Mouse (Mus musculus): ENCODE data around the gene Ets1. TPM values are rescaled to one million over a fixed set of nuclear protein-coding genes. Genes with fewer than 3 reads are reported as not detected.
A peak's percentile ranks its signal among the peaks of the same experiment; 100 is the strongest.

Gene Ets1
- total and polyA plus RNA-seq, 2 experiments from 2014 or later: 34.3 to 72.7 TPM

DNA sequence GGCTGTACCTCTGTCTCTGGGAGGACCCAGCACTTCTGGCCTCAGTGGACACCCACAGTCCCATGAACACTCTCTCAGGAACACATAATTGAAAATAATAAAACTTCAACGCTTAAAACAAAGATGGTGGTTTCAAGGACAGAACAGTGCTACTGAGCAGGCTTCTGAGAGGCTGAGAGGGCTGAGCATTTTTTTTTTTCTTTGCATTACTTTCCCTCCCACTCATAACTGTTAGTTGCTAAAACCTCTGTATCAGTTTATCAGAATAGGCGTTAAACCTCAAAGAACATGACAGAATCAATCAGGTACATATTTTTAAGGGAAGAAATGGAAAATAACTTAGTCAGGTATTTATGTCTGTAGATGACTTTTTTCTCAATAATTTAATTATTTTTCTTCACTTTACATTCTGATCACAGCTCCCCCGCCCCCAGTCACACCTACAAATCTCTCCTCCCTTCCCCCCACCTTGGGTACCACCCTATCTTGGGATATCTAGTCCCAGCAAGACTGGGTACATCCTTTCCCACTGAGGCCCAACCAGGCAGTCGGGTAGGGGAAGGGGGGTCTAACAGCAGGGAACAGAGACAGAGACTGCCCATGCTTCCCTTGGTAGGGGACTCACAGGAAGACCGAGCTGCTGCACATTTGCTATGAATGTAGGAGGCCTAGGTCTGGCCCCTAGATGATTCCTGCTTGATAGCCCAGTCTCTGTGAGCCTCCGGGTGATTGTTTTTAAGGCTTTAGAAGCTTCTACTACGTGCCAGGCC, 68.1 kb downstream of the Ets1 start:
- ATAC-seq (ENCODE audit: insufficient read depth, low read depth) (no peak), DNase-seq (ENCODE audit: low spot score) (no peak)
- H3K4me3 ChIP-seq (ENCODE audit: low read depth, low read length): no peak overlapping the region
- no peak for TF ChIP-seq CTCF (IDR thresholded peaks at IDR 0.05; ENCODE audit: low read depth)
- TF ChIP-seq EP300 (IDR thresholded peaks at IDR 0.05; ENCODE audit: low read depth): no peak
- no peaks in the 10 kb centered on the region for H3K27me3 ChIP-seq (ENCODE audit: control insufficient read depth, insufficient read depth, low read length)
- peaks cover 19% of the 10 kb centered on the region for H3K4me1 ChIP-seq (ENCODE audit: control insufficient read depth, insufficient read depth)
- WGBS: 64% methylated on average over 7 of the region's 7 CpGs
- H3K36me3 ChIP-seq (replicated peaks; ENCODE audit: control insufficient read depth, insufficient read depth, low read length): peaks cover 10% of the 10 kb centered on the region; the same call in 1 of the 2 replicates
- peak overlapping the region; percentile 46; the same call in 1 of the 2 replicates for H3K27ac ChIP-seq (ENCODE audit: low read depth)
- peak overlapping the region; percentile 58 for H3K4me2 ChIP-seq (ENCODE audit: low read depth, low read length)
- no peaks in the 10 kb centered on the region for H3K9me3 ChIP-seq (replicated peaks; ENCODE audit: control insufficient read depth, low read length)
- no peak overlapping the region for H3K9ac ChIP-seq (replicated peaks; ENCODE audit: low read depth, low read length)

DNA sequence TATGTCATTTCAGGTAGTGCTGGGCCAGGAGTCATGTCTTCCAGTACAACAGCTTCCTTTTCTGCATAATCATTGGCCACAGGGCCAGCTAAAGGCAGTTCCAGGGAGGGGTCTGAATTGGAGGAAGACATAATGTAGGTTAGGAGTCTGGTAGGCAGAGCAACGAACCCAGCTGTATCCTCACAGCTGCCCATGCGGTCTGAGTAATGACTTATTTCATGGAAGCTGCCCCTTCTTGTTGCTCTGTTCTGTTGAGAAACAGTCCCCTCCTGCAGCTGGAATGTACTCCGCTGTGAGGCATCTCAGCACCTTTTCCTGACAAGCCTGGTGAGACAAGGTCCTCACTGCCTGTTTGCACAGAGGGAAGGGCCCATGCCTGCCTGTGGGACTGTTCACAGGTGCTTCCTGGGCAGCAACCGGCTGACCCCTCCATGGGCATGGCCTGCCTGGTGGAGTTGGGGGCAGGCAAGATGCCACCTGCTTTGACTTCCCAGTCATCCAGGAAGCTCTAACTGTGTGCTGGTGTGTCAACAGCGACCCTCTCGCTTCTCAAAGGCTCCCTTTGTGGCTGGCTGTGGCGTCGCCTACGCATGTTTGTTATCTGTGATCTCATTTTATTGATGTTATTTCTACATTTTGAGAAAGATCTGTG, 69.9 kb downstream of the Ets1 start:
- Histone ChIP-seq H3K4me1 (ENCODE audit: control insufficient read depth, insufficient read depth) (peaks cover 28% of the 10 kb centered on the region), H3K36me3 (replicated peaks; ENCODE audit: control insufficient read depth, insufficient read depth, low read length) (peaks cover 10% of the 10 kb centered on the region; the same call in 1 of the 2 replicates), H3K27ac (ENCODE audit: low read depth) (peak overlapping the region; percentile 65), H3K9ac (replicated peaks; ENCODE audit: low read depth, low read length) (no peak overlapping the region), H3K4me3 (ENCODE audit: low read depth, low read length) (no peak overlapping the region), H3K27me3 (ENCODE audit: control insufficient read depth, insufficient read depth, low read length) (no peaks in the 10 kb centered on the region), H3K4me2 (ENCODE audit: low read depth, low read length) (peak overlapping the region; percentile 31), H3K9me3 (replicated peaks; ENCODE audit: control insufficient read depth, low read length) (no peaks in the 10 kb centered on the region)
- WGBS: 60% methylated on average over 9 of the region's 9 CpGs
- DNase-seq (ENCODE audit: low spot score) (no peak), ATAC-seq (ENCODE audit: insufficient read depth, low read depth) (no peak; the same call in 1 of the 2 replicates)
- TF ChIP-seq EP300 (IDR thresholded peaks at IDR 0.05; ENCODE audit: low read depth): no peak
- no peak for TF ChIP-seq CTCF (IDR thresholded peaks at IDR 0.05; ENCODE audit: low read depth)

DNA sequence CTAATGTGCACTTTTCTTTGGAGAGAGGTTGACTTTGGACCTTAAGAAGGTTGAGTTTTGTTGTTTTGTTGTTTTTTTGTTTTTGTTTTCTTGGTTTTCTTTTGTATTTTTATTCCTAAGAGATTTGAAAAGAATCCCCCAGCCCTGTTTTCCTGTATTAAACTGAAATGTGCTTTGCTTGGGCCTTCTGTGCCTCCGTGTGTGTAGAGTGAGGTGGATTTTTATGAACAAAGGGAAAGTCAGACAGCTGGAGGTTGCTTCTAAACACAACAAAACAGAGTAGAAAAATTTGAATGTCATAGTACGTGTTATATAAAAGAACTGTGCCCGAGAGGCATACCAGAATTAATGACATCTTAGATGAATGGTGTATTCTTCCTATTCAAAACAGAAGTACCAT, 71.4 kb downstream of the Ets1 start:
- WGBS: 59% methylated on average over 3 of the region's 3 CpGs
- DNase-seq (ENCODE audit: low spot score) (no peak), ATAC-seq (ENCODE audit: insufficient read depth, low read depth) (no peak)
- no peak overlapping the region for H3K4me2 ChIP-seq (ENCODE audit: low read depth, low read length)
- H3K27me3 ChIP-seq (ENCODE audit: control insufficient read depth, insufficient read depth, low read length): no peaks in the 10 kb centered on the region
- no peak overlapping the region for H3K4me3 ChIP-seq (ENCODE audit: low read depth, low read length)
- H3K4me1 ChIP-seq (ENCODE audit: control insufficient read depth, insufficient read depth): peaks cover 38% of the 10 kb centered on the region
- 0 out of 2 replicates have a peak, but pooled peaks cover 14% of the 10 kb centered on the region for H3K36me3 ChIP-seq (replicated peaks; ENCODE audit: control insufficient read depth, insufficient read depth, low read length)
- no peak overlapping the region for H3K9ac ChIP-seq (replicated peaks; ENCODE audit: low read depth, low read length)
- H3K9me3 ChIP-seq (replicated peaks; ENCODE audit: control insufficient read depth, low read length): no peaks in the 10 kb centered on the region
- TF ChIP-seq EP300 (IDR thresholded peaks at IDR 0.05; ENCODE audit: low read depth) (no peak), CTCF (IDR thresholded peaks at IDR 0.05; ENCODE audit: low read depth) (no peak)
- no peak overlapping the region; the same call in 1 of the 2 replicates for H3K27ac ChIP-seq (ENCODE audit: low read depth)

DNA sequence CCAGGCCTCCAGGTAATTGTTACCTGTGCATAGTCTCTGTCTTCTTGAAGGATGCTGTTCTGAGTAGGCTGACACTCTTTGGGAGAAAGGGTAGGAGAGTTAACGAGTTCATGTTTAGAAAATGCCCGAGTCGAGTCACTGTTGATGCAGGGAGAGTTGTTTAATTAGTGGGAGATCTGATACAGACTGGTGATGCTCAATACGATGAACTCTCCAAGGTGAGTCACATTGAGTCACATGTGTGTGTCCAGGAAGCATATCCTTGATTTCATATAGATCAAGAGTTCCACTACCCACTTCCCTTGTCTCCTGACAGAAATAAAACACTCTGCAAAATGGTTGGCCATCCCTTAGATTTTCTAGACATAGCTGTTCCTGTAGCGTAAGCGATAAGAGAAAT, 72.5 kb downstream of the Ets1 start:
- Histone ChIP-seq H3K4me1 (ENCODE audit: control insufficient read depth, insufficient read depth) (peaks cover 39% of the 10 kb centered on the region), H3K4me3 (ENCODE audit: low read depth, low read length) (no peak overlapping the region), H3K36me3 (replicated peaks; ENCODE audit: control insufficient read depth, insufficient read depth, low read length) (0 out of 2 replicates have a peak, but pooled peaks cover 15% of the 10 kb centered on the region), H3K27me3 (ENCODE audit: control insufficient read depth, insufficient read depth, low read length) (no peaks in the 10 kb centered on the region), H3K9ac (replicated peaks; ENCODE audit: low read depth, low read length) (no peak overlapping the region), H3K4me2 (ENCODE audit: low read depth, low read length) (no peak overlapping the region), H3K9me3 (replicated peaks; ENCODE audit: control insufficient read depth, low read length) (no peaks in the 10 kb centered on the region), H3K27ac (ENCODE audit: low read depth) (no peak overlapping the region)
- DNase-seq (ENCODE audit: low spot score): no peak
- TF ChIP-seq CTCF (IDR thresholded peaks at IDR 0.05; ENCODE audit: low read depth) (no peak), EP300 (IDR thresholded peaks at IDR 0.05; ENCODE audit: low read depth) (no peak)
- no peak for ATAC-seq (ENCODE audit: insufficient read depth, low read depth)
- WGBS: 66% methylated on average over 6 of the region's 6 CpGs

DNA sequence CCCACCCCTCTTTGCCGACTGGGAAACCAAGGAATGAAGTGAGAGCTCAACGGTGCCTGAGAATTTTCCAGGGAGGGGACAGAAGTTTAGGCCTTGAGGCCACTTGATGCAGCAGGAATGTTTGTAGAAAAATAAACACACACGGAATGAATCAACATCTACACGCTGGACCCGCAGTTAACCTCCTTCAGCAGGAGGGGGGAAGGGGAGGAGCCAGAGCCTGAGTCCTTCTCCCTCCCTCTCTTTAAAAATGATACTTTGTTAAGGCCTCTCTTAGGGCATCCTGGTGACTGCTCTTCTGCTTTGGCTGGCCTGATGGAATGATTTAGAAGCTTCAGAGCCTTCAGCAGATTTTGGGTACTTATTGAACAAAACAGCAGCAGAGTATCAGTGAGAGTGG, 73.3 kb downstream of the Ets1 start:
- H3K9me3 ChIP-seq (replicated peaks; ENCODE audit: control insufficient read depth, low read length): no peaks in the 10 kb centered on the region
- TF ChIP-seq CTCF (IDR thresholded peaks at IDR 0.05; ENCODE audit: low read depth) (no peak), EP300 (IDR thresholded peaks at IDR 0.05; ENCODE audit: low read depth) (no peak)
- no peaks in the 10 kb centered on the region for H3K27me3 ChIP-seq (ENCODE audit: control insufficient read depth, insufficient read depth, low read length)
- H3K4me2 ChIP-seq (ENCODE audit: low read depth, low read length): peak overlapping the region; percentile 36; the same call in 1 of the 2 replicates
- DNase-seq (ENCODE audit: low spot score) (no peak), ATAC-seq (ENCODE audit: insufficient read depth, low read depth) (no peak)
- H3K4me1 ChIP-seq (ENCODE audit: control insufficient read depth, insufficient read depth): peaks cover 44% of the 10 kb centered on the region
- 13% methylated on average over 5 of the region's 5 CpGs for WGBS
- H3K9ac ChIP-seq (replicated peaks; ENCODE audit: low read depth, low read length): no peak overlapping the region; the same call in 1 of the 2 replicates
- no peak overlapping the region for H3K4me3 ChIP-seq (ENCODE audit: low read depth, low read length)
- 0 out of 2 replicates have a peak, but pooled peaks cover 15% of the 10 kb centered on the region for H3K36me3 ChIP-seq (replicated peaks; ENCODE audit: control insufficient read depth, insufficient read depth, low read length)
- H3K27ac ChIP-seq (ENCODE audit: low read depth): peak overlapping the region; percentile 78
